Mouse (Mus musculus): ENCODE results near the gene Six4.

DNA sequence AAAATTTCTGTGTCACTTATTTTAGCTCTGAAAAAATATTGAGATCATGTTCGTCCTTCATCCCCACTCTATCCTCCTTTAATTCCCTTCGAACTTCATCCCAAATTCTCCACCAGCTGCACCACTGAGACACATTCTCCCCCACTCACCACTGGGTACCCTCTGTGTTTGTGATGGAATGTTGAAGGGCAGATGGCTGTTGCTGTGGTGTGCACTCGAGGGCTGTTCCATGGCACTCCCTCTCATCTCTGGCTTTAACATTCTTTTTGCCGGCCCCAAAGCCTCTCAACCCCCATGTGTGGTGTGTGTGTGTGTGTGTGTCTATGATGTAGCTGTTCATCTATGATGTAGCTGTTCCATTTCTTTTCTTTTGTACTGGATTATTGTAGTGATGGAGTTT, 12.0 kb upstream of the Six4 start:
- TF ChIP-seq POLR2A (IDR thresholded peaks at IDR 0.05; ENCODE audit: low read depth, low read length) (no peak), CTCF (IDR thresholded peaks at IDR 0.05; ENCODE audit: extremely low read depth, insufficient read length, insufficient replicate concordance, low read depth, low read length) (no peak)

Measured in small intestine, adult 2 months (tissue).